Mouse (Mus musculus): ENCODE data around the gene Hist1h2ai. TPM values are rescaled to one million over a fixed set of nuclear protein-coding genes. Genes with fewer than 3 reads are reported as not detected.
"Not testable (repeated sequence)": the region's sequence is repeated elsewhere in the genome, so short reads cannot be mapped to it uniquely, and the experiment has no call there.

The Hist1h2ai gene
- total and polyA plus RNA-seq, 2 experiments from 2014 or later = 12.1 to 560 TPM

GRCm38 (mm10) chr13:21718381-21719080, 2.3 kb downstream of the Hist1h2ai start:
- ATAC-seq (no peak), DNase-seq (no peak)
- Histone ChIP-seq H3K27me3 (ENCODE audit: insufficient read depth, low read length) (no peaks in the 10 kb centered on the region), H3K9me3 (ENCODE audit: low read length) (no peaks in the 10 kb centered on the region), H3K4me1 (ENCODE audit: insufficient read depth) (peaks cover 21% of the 10 kb centered on the region), H3K4me3 (ENCODE audit: low read depth, low read length) (peak overlapping the region; percentile 37), H3K36me3 (ENCODE audit: insufficient read depth) (no peaks in the 10 kb centered on the region), H3K9ac (peak overlapping the region; percentile 40; the same call in 1 of the 2 replicates), H3K4me2 (ENCODE audit: low read depth) (peak overlapping the region; percentile 77), H3K27ac (ENCODE audit: low read depth, low read length) (0 out of 2 replicates have a peak overlapping the region, but pooled peaks have one; percentile 66)
- 61% methylated on average over 4 of the region's 4 CpGs for WGBS
- no peak for TF ChIP-seq CTCF (IDR thresholded peaks at IDR 0.05; ENCODE audit: low read depth)

- not testable (repeated sequence) for H3K9me3 ChIP-seq (ENCODE audit: low read length); H3K27ac ChIP-seq (ENCODE audit: low read depth, low read length); ATAC-seq; H3K27me3 ChIP-seq (ENCODE audit: insufficient read depth, low read length); DNase-seq; H3K36me3 ChIP-seq (ENCODE audit: insufficient read depth)
- H3K4me1 ChIP-seq (ENCODE audit: insufficient read depth) = peaks cover 15% of the 10 kb centered on the region
- H3K9ac ChIP-seq = peak overlapping the region; percentile 31; the same call in 1 of the 2 replicates
- WGBS = 1% methylated on average over 19 of the region's 44 CpGs
- peak overlapping the region; percentile 38 for H3K4me3 ChIP-seq (ENCODE audit: low read depth, low read length)
- peak overlapping the region; percentile 63 for H3K4me2 ChIP-seq (ENCODE audit: low read depth)
These were observed 5.0 kb downstream of the Hist1h2ai start for GRCm38 (mm10) chr13:21721107-21721756.

GRCm38 (mm10) chr13:21721757-21722372, 5.6 kb downstream of the Hist1h2ai start, which contains the start of gene Hist1h2bm:
Gene Hist1h2bm (plus strand): TSS chr13:21722044.
- Histone ChIP-seq H3K4me3 (ENCODE audit: low read depth, low read length) (peak within 1 kb of the TSS; percentile 38), H3K27ac (ENCODE audit: low read depth, low read length) (peak within 1 kb of the TSS; percentile 70), H3K9ac (peak within 1 kb of the TSS; percentile 50), H3K4me1 (ENCODE audit: insufficient read depth) (peaks cover 15% of the 10 kb centered on the region), H3K4me2 (ENCODE audit: low read depth) (peak within 1 kb of the TSS; percentile 63)
- peak; percentile 96 for ATAC-seq
- not testable (repeated sequence) for H3K27me3 ChIP-seq (ENCODE audit: insufficient read depth, low read length); H3K36me3 ChIP-seq (ENCODE audit: insufficient read depth); H3K9me3 ChIP-seq (ENCODE audit: low read length)
- DNase-seq = peak; percentile 92
- WGBS = 4% methylated on average over 37 of the region's 37 CpGs

GRCm38 (mm10) chr13:21722373-21722925, 6.2 kb downstream of the Hist1h2ai start:
- H3K9ac ChIP-seq = peak overlapping the region; percentile 50
- no peaks in the 10 kb centered on the region for H3K36me3 ChIP-seq (ENCODE audit: insufficient read depth)
- ATAC-seq (peak; percentile 37), DNase-seq (peak; percentile 49)
- 3% methylated on average over 11 of the region's 11 CpGs for WGBS
- H3K4me1 ChIP-seq (ENCODE audit: insufficient read depth) = peaks cover 15% of the 10 kb centered on the region
- no peak for TF ChIP-seq CTCF (IDR thresholded peaks at IDR 0.05; ENCODE audit: low read depth)
- H3K9me3 ChIP-seq (ENCODE audit: low read length) = no peaks in the 10 kb centered on the region
- peak overlapping the region; percentile 63 for H3K4me2 ChIP-seq (ENCODE audit: low read depth)
- H3K27ac ChIP-seq (ENCODE audit: low read depth, low read length) = peak overlapping the region; percentile 70; the same call in 1 of the 2 replicates
- H3K27me3 ChIP-seq (ENCODE audit: insufficient read depth, low read length) = no peaks in the 10 kb centered on the region
- H3K4me3 ChIP-seq (ENCODE audit: low read depth, low read length) = peak overlapping the region; percentile 38

GRCm38 (mm10) chr13:21722993-21723836, 7.0 kb downstream of the Hist1h2ai start:
- DNase-seq (no peak), ATAC-seq (no peak)
- Histone ChIP-seq H3K27ac (ENCODE audit: low read depth, low read length) (no peak overlapping the region), H3K4me1 (ENCODE audit: insufficient read depth) (peaks cover 11% of the 10 kb centered on the region), H3K9me3 (ENCODE audit: low read length) (no peaks in the 10 kb centered on the region), H3K36me3 (ENCODE audit: insufficient read depth) (no peaks in the 10 kb centered on the region), H3K9ac (no peak overlapping the region), H3K4me3 (ENCODE audit: low read depth, low read length) (no peak overlapping the region), H3K4me2 (ENCODE audit: low read depth) (peak overlapping the region; percentile 63; the same call in 1 of the 2 replicates), H3K27me3 (ENCODE audit: insufficient read depth, low read length) (no peaks in the 10 kb centered on the region)
- TF ChIP-seq CTCF (IDR thresholded peaks at IDR 0.05; ENCODE audit: low read depth) = no peak
- WGBS = 22% methylated on average over 5 of the region's 5 CpGs

- H3K27ac ChIP-seq (ENCODE audit: low read depth, low read length) = no peak overlapping the region
- H3K27me3 ChIP-seq (ENCODE audit: insufficient read depth, low read length) = no peaks in the 10 kb centered on the region
- H3K9me3 ChIP-seq (ENCODE audit: low read length) = no peaks in the 10 kb centered on the region
- ATAC-seq (peak; percentile 55), DNase-seq (peak; percentile 11)
- no peaks in the 10 kb centered on the region for H3K36me3 ChIP-seq (ENCODE audit: insufficient read depth)
- H3K4me2 ChIP-seq (ENCODE audit: low read depth) = no peak overlapping the region
- H3K9ac ChIP-seq = no peak overlapping the region
- H3K4me3 ChIP-seq (ENCODE audit: low read depth, low read length) = no peak overlapping the region
- no peak for TF ChIP-seq CTCF (IDR thresholded peaks at IDR 0.05; ENCODE audit: low read depth)
- H3K4me1 ChIP-seq (ENCODE audit: insufficient read depth) = no peaks in the 10 kb centered on the region
- 29% methylated on average over 11 of the region's 11 CpGs for WGBS
These were observed 11.8 kb downstream of the Hist1h2ai start for GRCm38 (mm10) chr13:21727948-21728572.
